Mouse (Mus musculus) cerebellum, adult 9-10 months (tissue): ENCODE data around the gene Scgb2a2.
A peak's percentile ranks its signal among the peaks of the same experiment; 100 is the strongest.
"Not testable (repeated sequence)": the region's sequence is repeated elsewhere in the genome, so short reads cannot be mapped to it uniquely, and the experiment has no call there.

Experiments used
- DNase-seq: peaks from one replicate; pipeline ENCODE4 v3.0.0; 2022

The Scgb2a2 gene

DNA sequence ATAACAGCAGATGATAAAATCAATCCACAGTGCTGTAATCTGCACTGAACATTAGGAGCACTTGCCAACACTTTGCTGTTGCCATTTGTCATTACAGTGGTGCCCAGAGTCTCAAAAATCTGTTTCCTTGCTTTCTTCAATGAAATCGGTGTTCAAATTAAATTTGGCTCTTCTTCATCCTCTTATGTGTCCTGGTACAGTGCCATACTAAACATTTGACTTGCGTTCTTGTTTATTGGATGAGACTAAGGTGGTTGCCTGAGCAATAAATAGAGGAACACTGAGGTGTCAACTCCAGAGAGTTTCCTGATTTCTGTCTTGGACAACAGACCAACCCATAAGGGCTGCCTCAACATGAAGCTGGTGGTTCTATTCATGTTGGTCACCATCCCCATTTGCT is at the start of gene Scgb2a2:
TSS of gene Scgb2a2 (plus strand) at position 301 of the 400 bp plus-strand sequence.
- no peak for DNase-seq

GRCm38 (mm10) chr19:9836581-9837340 is 10.6 kb upstream of the Scgb2a2 start:
- DNase-seq, result peak; percentile 45

- DNase-seq, result no peak
Observed at GRCm38 (mm10) chr19:9837341-9837715, 10.0 kb upstream of the Scgb2a2 start.

DNA sequence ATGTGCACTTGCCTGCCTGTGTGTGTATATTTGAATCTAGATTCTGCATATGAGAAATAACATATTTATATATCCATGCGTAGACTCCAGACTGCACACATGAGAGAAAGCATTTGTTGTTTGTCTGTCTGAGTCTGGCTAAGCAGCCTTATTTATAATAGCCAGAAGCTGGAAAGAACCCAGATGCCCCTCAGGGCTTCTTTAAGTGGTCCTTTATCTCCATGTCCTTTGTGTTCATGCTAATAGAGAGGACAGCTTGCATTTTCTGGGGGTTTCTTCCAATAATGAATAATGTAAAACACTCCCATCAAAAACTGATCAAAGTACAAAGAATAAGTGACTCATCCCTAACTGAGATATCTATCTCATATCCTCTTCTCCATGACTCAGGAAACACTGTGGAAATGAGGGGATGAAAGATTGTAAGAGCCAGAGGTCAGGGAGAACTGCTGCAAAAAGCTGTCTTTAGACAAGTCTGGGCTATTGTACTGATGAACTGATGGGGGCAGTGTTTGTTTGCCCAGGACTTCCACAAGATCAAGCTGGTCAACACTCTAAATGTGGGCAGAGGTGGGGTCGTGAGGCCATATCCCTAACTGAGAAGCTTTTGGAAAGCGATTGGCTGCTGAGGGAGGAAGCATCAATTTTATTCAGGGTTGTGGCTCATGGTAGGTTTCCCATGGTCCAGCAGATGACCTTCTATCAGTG is 2.2 kb downstream of the Scgb2a2 start:
- not testable (repeated sequence) for DNase-seq

DNA sequence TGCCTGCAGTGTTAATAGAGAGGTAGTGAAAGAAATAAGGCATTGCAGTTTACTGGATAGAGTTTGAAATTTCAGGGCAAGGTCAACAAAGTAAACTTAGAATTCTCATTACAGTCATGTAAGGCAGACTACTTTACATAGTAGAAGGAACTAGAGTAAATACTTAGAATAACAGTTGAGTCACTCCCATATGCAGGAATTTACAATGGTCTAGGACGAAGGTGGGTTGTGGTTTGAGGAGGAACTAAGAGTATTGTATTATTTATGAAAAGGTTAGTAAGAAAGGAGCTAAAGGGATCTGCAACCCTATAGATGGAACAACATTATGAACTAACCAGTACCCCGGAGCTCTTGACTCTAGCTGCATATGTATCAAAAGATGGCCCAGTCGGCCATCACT is 13.5 kb downstream of the Scgb2a2 start:
- not testable (repeated sequence) for DNase-seq

GRCm38 (mm10) chr19:9864856-9865255 is 17.5 kb downstream of the Scgb2a2 start:
- no peak for DNase-seq

DNA sequence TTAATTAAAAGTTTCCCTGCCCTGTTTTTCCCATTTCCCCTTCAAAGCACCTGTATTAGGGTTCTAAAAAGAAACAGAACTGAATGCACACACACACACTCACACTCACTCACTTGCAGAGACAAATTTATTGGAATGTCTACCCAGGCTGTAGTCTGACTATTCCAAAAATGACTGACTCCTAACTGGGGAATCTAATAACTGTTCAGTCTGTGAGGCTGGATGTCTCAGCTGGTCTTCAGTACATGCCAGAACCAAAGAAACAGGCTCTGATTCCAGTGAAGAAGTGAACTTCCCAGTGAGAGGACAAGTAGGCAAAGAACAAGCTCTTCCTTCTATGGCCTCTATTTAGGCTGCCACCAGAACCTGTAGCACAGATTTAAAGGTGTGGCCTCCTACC is 18.1 kb downstream of the Scgb2a2 start:
- no peak for DNase-seq

- no peak for DNase-seq
Observed at GRCm38 (mm10) chr19:9878186-9878835, 30.9 kb downstream of the Scgb2a2 start.

DNA sequence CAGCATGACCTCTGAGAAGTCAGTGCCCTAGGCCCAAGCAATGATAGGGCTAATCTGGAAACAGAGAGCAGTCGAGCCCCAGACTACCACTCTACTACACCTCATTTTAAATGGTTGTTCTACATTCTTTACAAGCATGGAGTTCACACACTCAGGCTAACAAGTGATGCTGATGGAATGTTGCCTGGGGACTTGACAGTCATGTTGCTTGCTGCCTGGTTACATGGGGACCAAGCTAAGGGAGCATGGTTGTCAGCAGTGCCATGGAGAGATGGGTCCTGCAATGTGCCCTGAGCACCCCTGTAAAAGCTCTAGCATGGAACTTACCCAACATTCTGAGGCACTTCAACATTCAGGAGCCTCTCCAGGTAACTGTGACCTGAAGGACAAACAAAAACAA is 39.0 kb downstream of the Scgb2a2 start:
- no peak for DNase-seq

DNA sequence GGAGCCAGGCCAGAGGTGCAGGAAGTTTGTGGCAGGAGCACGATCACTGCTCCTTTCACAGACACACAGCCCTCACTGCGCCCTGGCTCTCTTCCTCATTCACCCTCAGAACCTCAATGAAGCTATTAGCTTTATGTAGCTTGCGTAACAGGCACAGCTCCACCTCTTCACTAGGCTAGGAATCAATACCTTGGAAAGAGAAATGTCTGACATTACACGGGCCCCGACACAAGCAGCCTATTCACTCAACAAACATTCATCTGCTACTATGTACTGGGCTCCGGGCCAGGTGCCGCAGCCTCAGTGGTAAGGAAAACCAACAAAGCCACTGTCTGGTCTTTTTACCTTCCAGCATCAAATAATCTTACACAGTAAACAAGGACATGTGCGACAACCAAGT is 39.4 kb downstream of the Scgb2a2 start:
- no peak for DNase-seq

GRCm38 (mm10) chr19:9896067-9896466 is 48.7 kb downstream of the Scgb2a2 start:
- DNase-seq, result no peak

GRCm38 (mm10) chr19:9898339-9899066 is 51.1 kb downstream of the Scgb2a2 start:
- DNase-seq, result peak; percentile 32

- peak; percentile 93 for DNase-seq
Observed at GRCm38 (mm10) chr19:9899072-9899779, 51.9 kb downstream of the Scgb2a2 start, which contains the start of gene Incenp. Gene Incenp (minus strand): TSS chr19:9899551.

- no peak for DNase-seq
Observed at GRCm38 (mm10) chr19:9899780-9900146, 52.4 kb downstream of the Scgb2a2 start.

DNA sequence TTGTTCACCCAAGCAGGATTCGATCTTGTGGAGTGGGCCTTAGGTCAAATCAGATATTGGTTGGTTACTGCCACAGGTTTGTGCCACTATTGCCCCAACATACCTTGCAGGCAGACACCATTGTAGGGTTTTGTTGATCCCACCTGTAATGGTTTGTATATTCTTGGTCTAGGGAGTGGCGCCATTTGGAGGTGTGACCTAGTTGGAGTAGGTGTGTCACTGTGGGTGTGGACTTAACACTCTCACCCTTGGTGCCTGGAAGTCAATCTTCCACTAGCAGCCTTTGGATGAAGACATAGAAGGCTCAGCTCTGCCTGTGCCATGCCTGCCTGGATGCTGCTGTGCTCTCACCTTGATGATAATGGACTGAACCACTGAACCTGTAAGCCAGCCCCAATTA is 53.3 kb downstream of the Scgb2a2 start:
- peak; percentile 34 for DNase-seq
